Mouse (Mus musculus): Measurements from ENCODE around the gene Kcnh7.

DNA sequence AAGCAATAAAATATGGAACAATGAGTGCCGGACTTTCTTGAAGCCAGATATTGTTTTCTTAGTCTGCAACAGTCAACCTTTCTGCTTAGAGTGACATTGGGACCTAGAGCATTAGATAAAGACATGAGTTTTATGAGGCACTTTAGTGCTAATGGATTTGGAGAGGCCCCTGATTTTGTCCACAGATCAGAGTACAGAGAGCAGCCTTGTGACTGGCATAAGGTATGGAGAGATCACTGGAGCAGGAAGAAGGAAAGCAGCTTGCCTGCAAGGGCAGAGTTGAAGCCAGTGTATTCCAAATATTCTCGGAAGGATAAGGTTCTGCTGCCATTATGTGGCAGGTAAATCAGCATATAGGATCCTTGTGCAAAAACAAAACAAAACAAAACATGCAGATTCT is 93.6 kb downstream of the Kcnh7 start:
- TF ChIP-seq ZC3H11A (IDR thresholded peaks at IDR 0.05; ENCODE audit: borderline replicate concordance, low read depth, low read length) (no peak), CHD2 (IDR thresholded peaks at IDR 0.05; ENCODE audit: low read depth, low read length) (no peak), ZNF384 (IDR thresholded peaks at IDR 0.05; ENCODE audit: low read depth, low read length) (no peak), HCFC1 (IDR thresholded peaks at IDR 0.05; ENCODE audit: borderline replicate concordance, insufficient read depth, low read length) (no peak), MAFK (IDR thresholded peaks at IDR 0.05; ENCODE audit: insufficient read depth, low read depth, low read length) (no peak)

Measured in ES-E14 (cell line).